Mouse (Mus musculus) forebrain, embryonic 11.5 days (tissue): ENCODE measurements around the gene Pld5. TPM values are rescaled to one million over a fixed set of nuclear protein-coding genes. Genes with fewer than 3 reads are reported as not detected.
"Not testable (repeated sequence)": the region's sequence is repeated elsewhere in the genome, so short reads cannot be mapped to it uniquely, and the experiment has no call there.

Experiments used
- ATAC-seq: fragments of 200-750 bp; cut with Nextera tagmentation; replicated peaks from 2 replicates; pipeline ENCODE4 v1.8.0; 2017; ENCODE audit warnings: moderate TSS enrichment; ENCODE audit not compliant: low FRiP score
- DNase-seq: peaks from one replicate; pipeline ENCODE4 v3.0.0-alpha.2; 2017; ENCODE audit warnings: low spot score
- H3K27ac ChIP-seq: fragments of 300-500 bp; sonication (generic); 2 replicates; pipeline ENCODE4 v1.5.1; 2014; ENCODE audit warnings: low read depth, low read length
- H3K27me3 ChIP-seq: fragments of 300-500 bp; sonication (generic); 2 replicates; pipeline ENCODE4 v1.6.1; 2014; ENCODE audit warnings: mild to moderate bottlenecking, low read length, mixed read lengths; ENCODE audit not compliant: control insufficient read depth, insufficient read depth
- H3K36me3 ChIP-seq: fragments of 300-500 bp; sonication (generic); 2 replicates; pipeline ENCODE4 v1.6.1; 2014; ENCODE audit warnings: mild to moderate bottlenecking, low read length, moderate library complexity, mixed read lengths; ENCODE audit not compliant: control insufficient read depth, insufficient read depth
- H3K4me1 ChIP-seq: fragments of 300-500 bp; sonication (generic); replicated peaks from 2 replicates; pipeline ENCODE4 v1.6.1; 2014; ENCODE audit warnings: low read length, mixed read lengths; ENCODE audit not compliant: control insufficient read depth, insufficient read depth
- H3K4me2 ChIP-seq: fragments of 300-500 bp; sonication (generic); 2 replicates; pipeline ENCODE4 v1.6.1; 2014; ENCODE audit warnings: low read depth, mild to moderate bottlenecking, low read length, moderate library complexity, mixed read lengths; ENCODE audit not compliant: severe bottlenecking
- H3K4me3 ChIP-seq: fragments of 300-500 bp; sonication (generic); 2 replicates; pipeline ENCODE4 v1.5.1; 2014; ENCODE audit warnings: low read depth, low read length
- H3K9ac ChIP-seq: fragments of 300-500 bp; sonication (generic); 2 replicates; pipeline ENCODE4 v1.6.1; 2014; ENCODE audit warnings: low read length
- H3K9me3 ChIP-seq: fragments of 300-500 bp; sonication (generic); 2 replicates; pipeline ENCODE4 v1.6.1; 2016; ENCODE audit warnings: low read length, mixed read lengths; ENCODE audit not compliant: control insufficient read depth
- WGBS: fragments of 180-500 bp; shearing (Covaris S2); extraction: QIAGEN DNeasy Blood & Tissue Kit; methylation state at CpG from one replicate; pipeline ENCODE4 v1.1.7; 2014; 5-methylcytosine and 5-hydroxymethylcytosine counted together
- polyA plus RNA-seq: library from polyadenylated mRNA; unstranded; fragments of >200 nt; fragmentation: Nextera tagmentation; extraction: Ambion mirVana; gene quantifications from 2 replicates; pipeline ENCODE4 v1.2.1, GENCODE M21; 2014

The Pld5 gene
- polyA plus RNA-seq, 1 experiment from 2014 or later = 1.1 TPM

DNA sequence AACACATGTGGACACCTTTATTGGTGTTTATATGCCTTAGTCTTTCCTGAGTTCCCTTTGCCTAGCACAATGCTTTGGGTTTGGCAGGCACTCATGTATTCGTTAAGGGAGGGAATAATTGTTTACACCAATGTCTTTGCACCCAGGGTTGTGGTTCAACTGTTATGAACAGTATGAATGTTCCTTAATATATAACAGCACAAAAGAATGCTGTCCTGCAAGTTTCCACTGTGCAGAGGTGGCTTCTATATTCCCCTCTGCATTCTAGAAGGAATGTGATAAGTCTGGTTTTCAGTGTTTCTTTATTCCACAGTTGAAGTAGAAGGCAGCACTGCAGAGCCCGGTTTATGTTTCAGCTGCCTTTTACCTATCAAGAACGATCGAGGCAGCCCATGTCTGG lies 286.2 kb downstream of the Pld5 start:
- Histone ChIP-seq H3K9ac (no peak overlapping the region), H3K4me2 (no peak overlapping the region), H3K27ac (no peak overlapping the region), H3K9me3 (no peaks in the 10 kb centered on the region), H3K27me3 (no peaks in the 10 kb centered on the region), H3K4me3 (no peak overlapping the region), H3K36me3 (no peaks in the 10 kb centered on the region), H3K4me1 (no peaks in the 10 kb centered on the region)
- whole genome bisulfite sequencing = 89% methylated on average over 4 of the region's 4 CpGs
- ATAC-seq = no peak
- no peak for DNase-seq

DNA sequence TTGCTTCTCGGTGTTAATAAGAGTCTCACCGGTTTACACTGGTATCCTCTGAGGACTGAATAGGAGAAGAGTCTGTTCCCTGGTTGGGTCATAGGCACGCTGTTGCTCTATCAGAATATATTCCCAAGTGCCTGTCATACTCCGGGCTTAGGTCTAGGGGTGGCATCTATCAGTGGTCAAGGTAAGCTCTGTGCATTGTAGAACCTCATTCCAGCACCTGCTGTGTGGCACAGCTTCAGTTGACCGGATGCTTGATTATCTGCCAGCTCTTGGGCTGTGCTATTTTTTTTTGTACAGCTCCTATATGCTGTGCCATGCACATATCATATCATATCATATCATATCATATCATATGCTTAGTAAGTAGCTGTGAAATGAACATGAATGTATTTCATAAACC lies 286.7 kb downstream of the Pld5 start:
- no peaks in the 10 kb centered on the region for H3K9me3 ChIP-seq
- no peak overlapping the region for H3K27ac ChIP-seq
- no peak for DNase-seq
- ATAC-seq = no peak
- no peaks in the 10 kb centered on the region for H3K4me1 ChIP-seq
- WGBS = 87% methylated on average over 5 of the region's 5 CpGs
- H3K36me3 ChIP-seq = no peaks in the 10 kb centered on the region
- no peak overlapping the region for H3K4me2 ChIP-seq
- H3K4me3 ChIP-seq = no peak overlapping the region
- H3K9ac ChIP-seq = no peak overlapping the region
- H3K27me3 ChIP-seq = no peaks in the 10 kb centered on the region

DNA sequence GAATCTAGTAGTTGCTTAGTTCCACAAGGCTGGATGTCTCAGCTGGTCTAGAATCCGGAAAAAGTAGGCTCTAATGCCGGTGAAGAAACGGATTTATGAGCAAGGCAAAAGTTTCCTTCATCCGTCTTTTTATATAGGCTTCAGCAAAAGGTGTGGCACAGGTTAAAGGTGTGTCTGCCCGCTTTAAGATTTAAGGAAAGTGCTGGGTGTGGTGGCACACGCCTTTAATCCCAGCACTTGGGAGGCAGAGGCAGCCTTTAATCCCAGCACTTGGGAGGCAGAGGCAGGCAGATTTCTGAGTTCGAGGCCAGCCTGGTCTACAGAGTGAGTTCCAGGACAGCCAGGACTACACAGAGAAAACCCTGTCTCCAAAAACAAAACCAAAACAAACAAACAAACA lies 296.1 kb downstream of the Pld5 start, which contains the start of gene Rbm8a2:
Gene Rbm8a2 (minus strand): TSS at position 101 of the 400 bp plus-strand sequence.
- H3K9ac ChIP-seq, H3K4me3 ChIP-seq, DNase-seq, H3K9me3 ChIP-seq, H3K27me3 ChIP-seq, H3K4me2 ChIP-seq, ATAC-seq, H3K36me3 ChIP-seq, H3K27ac ChIP-seq, H3K4me1 ChIP-seq: not testable (repeated sequence)
- 95% methylated on average over 7 of the region's 7 CpGs for WGBS

DNA sequence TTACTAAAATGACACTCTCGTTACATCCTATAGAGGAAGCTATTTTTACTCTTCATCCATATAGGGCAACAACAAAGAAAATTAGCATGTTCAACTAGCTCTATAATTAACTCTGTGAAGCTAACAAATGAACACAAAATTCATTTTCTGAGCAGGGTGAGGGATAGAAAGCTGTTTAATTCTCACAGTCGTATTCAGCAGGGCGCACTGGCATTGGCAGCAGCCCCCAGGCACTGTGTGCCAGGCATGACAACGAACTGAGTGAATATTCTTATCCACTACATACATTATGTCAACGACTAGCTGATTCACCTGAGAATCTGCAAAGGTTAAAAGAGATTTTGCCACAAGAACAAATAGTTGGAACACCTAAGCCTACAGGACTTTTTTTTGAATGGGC lies 304.4 kb downstream of the Pld5 start:
- Histone ChIP-seq H3K4me1 (no peaks in the 10 kb centered on the region), H3K4me2 (no peak overlapping the region), H3K36me3 (no peaks in the 10 kb centered on the region), H3K27me3 (no peaks in the 10 kb centered on the region), H3K9me3 (no peaks in the 10 kb centered on the region), H3K27ac (no peak overlapping the region), H3K4me3 (no peak overlapping the region), H3K9ac (no peak overlapping the region)
- DNase-seq = no peak
- ATAC-seq = no peak
- WGBS = 59% methylated on average over 5 of the region's 5 CpGs

DNA sequence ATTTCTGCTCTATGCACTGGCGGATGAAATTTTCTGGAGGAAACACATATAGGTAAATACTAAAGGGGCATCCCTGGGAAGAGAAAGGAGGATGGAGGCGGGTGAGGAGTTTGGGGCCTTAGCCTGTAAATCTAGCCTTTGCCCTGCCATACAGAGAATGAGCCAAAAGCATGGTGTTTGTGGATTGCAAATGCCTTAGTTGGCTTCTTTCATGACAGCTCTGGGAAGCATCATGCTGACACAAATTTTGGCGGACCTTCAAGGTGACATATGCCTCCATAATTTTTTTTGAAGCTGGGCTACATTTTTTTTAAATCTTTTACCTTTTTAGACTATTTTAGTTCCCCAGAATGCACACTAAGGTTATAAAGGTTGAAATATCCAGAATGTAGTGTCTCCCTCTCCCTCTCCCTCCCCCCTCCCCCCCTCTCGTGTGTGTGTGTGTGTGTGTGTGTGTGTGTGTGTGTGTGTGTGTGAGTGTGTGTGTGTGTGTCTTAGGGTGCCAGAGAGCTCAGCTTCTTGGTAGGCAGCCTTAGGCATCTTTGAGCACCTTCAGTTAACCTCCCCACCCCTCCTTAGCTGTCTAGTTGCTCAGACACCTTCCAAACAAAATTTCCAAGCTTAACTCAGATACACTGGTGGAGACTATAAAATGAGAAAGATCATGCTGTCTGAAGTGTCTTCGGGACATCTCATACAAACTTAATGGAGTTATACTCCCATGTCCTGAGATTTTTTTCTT lies 307.9 kb downstream of the Pld5 start:
- no peaks in the 10 kb centered on the region for H3K36me3 ChIP-seq
- no peaks in the 10 kb centered on the region for H3K9me3 ChIP-seq
- DNase-seq (no peak), ATAC-seq (no peak)
- H3K27me3 ChIP-seq = no peaks in the 10 kb centered on the region
- no peak overlapping the region for H3K4me2 ChIP-seq
- 93% methylated on average over 5 of the region's 5 CpGs for WGBS
- H3K9ac ChIP-seq = no peak overlapping the region
- H3K4me1 ChIP-seq = no peaks in the 10 kb centered on the region
- no peak overlapping the region for H3K4me3 ChIP-seq
- no peak overlapping the region for H3K27ac ChIP-seq

DNA sequence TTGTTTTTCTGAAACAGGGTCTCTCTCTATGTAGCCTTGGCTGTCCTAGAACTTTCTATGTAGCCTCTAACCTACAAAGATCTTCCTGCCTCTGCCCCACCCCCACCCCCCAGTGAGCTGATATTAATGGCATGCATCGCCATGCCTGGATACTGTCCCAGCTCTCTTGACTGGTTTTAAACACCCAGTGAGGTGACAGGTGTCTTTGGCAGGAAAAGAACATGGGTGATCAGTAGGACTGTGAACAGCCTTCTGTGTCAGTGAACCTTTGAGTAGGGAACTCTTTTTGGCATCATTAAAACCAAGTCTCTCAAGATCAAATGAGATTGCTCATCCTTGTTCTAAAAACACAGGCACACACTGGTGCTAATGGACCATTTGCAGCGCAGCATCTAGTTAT lies 313.3 kb downstream of the Pld5 start:
- Histone ChIP-seq H3K9me3 (no peaks in the 10 kb centered on the region), H3K4me1 (no peaks in the 10 kb centered on the region), H3K27ac (no peak overlapping the region), H3K36me3 (no peaks in the 10 kb centered on the region), H3K9ac (no peak overlapping the region), H3K4me3 (no peak overlapping the region), H3K4me2 (no peak overlapping the region), H3K27me3 (no peaks in the 10 kb centered on the region)
- ATAC-seq (no peak), DNase-seq (no peak)
- WGBS = 87% methylated on average over 2 of the region's 2 CpGs

DNA sequence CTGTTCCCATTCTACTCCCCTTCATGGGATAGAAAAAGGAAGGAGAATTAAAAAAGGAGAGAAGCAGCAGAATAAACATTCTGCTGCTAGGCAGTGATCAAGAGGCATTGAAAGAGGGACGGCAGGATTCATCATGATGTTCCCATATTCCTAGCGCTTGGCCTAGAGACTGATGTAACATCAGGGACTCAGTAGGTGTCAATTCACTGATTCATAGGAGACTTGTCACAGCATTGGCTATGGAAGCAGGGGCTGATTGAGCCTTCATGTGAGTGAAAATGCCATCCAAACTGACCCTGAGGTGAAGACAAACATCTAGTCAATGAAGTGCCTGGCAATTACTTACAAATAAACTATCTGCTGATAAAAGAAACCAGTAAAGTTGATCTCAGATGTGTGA lies 324.3 kb downstream of the Pld5 start:
- Histone ChIP-seq H3K4me1 (no peaks in the 10 kb centered on the region), H3K27ac (no peak overlapping the region), H3K9me3 (no peaks in the 10 kb centered on the region), H3K4me3 (no peak overlapping the region), H3K36me3 (no peaks in the 10 kb centered on the region), H3K27me3 (no peaks in the 10 kb centered on the region), H3K4me2 (no peak overlapping the region), H3K9ac (no peak overlapping the region)
- ATAC-seq = no peak
- 86% methylated on average over 2 of the region's 2 CpGs for WGBS
- DNase-seq = no peak

DNA sequence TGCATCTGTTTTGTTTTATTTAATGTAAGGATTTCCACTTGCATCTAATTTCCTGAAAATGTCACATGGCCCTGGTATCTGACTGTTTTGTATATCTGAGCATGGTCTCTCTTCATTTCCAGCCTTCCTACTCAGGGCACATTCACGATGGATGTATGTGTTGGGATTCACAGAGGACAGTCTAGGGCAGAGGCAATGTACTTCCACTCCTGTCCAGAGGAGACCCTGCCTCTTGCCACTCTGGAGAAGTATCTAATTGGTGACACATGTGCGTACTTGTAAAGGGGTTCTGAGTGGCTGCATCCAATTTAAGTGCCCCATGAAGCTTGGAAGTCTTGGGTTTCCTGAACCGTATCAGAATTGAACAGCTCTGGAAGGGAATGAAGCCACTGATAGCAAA lies 324.7 kb downstream of the Pld5 start:
- Histone ChIP-seq H3K4me2 (no peak overlapping the region), H3K9me3 (no peaks in the 10 kb centered on the region), H3K4me1 (no peaks in the 10 kb centered on the region), H3K27me3 (no peaks in the 10 kb centered on the region), H3K27ac (no peak overlapping the region), H3K36me3 (no peaks in the 10 kb centered on the region), H3K9ac (no peak overlapping the region), H3K4me3 (no peak overlapping the region)
- DNase-seq (no peak), ATAC-seq (no peak)
- WGBS = 79% methylated on average over 3 of the region's 3 CpGs

DNA sequence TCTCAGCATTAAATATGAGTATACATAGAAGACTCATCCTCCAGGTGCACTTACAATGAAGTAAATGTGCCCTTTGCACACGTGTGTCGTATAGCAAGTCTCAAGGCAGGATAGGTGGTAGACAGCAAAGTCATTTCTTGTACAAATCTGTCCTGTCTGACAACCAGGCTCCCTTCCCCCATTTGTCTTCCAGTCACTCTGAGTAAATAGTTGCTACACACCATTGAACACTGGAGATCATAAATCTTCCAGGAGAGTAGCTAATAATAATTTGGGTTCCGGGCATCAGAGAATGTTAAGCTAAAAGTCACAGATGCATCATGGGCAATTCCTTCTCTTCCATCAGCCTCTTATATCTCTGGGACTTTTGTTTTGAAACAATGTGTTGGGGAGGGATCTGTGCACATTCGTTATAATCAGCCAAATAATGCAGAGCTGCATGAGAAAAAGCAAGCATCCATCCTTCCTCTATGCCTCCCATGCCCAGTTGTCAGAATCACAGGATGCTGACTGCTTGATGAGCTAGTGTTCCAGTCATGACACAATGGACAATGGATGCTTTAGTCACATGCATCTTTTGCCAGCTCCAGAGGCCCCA lies 328.3 kb downstream of the Pld5 start:
- Histone ChIP-seq H3K36me3 (no peaks in the 10 kb centered on the region), H3K27me3 (no peaks in the 10 kb centered on the region), H3K4me1 (no peaks in the 10 kb centered on the region), H3K27ac (no peak overlapping the region), H3K9ac (no peak overlapping the region), H3K4me2 (no peak overlapping the region), H3K9me3 (no peaks in the 10 kb centered on the region), H3K4me3 (no peak overlapping the region)
- WGBS = 81% methylated on average over 4 of the region's 4 CpGs
- ATAC-seq (no peak), DNase-seq (no peak)
